8 mouse cellular contexts compared by ENCODE assay signal in genomic region chr9:122310613-122311049, GRCm38 (mm10). TPM values are rescaled to one million over a fixed set of nuclear protein-coding genes. Genes with fewer than 3 reads are reported as not detected.
DNase-seq lines count a peak whose midpoint lies in the region; ATAC-seq and TF ChIP-seq lines count a peak whose summit lies in the region.

No protein-coding gene starts in this region.

- under 1% methylated on average over 18 of the region's 19 CpGs for WGBS in hindbrain, postnatal 0 days
- WGBS in macrophage (ENCODE audit: missing documents) = 5% methylated on average over 17 of the region's 19 CpGs

- H3K27me3 ChIP-seq in hindbrain, postnatal 0 days (ENCODE audit: insufficient read depth, low read length) = no peaks in the 10 kb centered on the region

- TF ChIP-seq CTCF in gastrocnemius, adult 2 months (IDR thresholded peaks at IDR 0.05) = peak; percentile 100
- TF ChIP-seq CTCF in hindbrain, postnatal 0 days (IDR thresholded peaks at IDR 0.05; ENCODE audit: low read depth) = peak; percentile 99
- TF ChIP-seq CTCF in left cerebral cortex, adult 2 months (IDR thresholded peaks at IDR 0.05) = peak; percentile 97

- H3K9ac ChIP-seq in hindbrain, postnatal 0 days (replicated peaks; ENCODE audit: low read length) = peak overlapping the region; percentile 47; the same call in 1 of the 2 replicates

- DNase-seq in gastrocnemius, adult 2 months = peak; percentile 86
- DNase-seq in hindbrain, postnatal 0 days (ENCODE audit: low spot score) = peak; percentile 93
- peak; percentile 80 to 86 for DNase-seq in left cerebral cortex, adult 2 months (ENCODE audit: extremely low spot score in 1 of 2, low spot score in 2 of 2)
- peak; percentile 83 for DNase-seq in retina, postnatal 7 days (ENCODE audit: low read depth, low spot score)
- peak; percentile 70 to 73 for DNase-seq in urinary bladder, adult 18-20 months (ENCODE audit: low spot score in 2 of 2)

- intact Hi-C loops in gastrocnemius, adult 2 months (cut with DNase I) = loop anchor here (1.0 kb wide), 1 partner anchor 62 kb away; no protein-coding TSS in a partner anchor
- intact Hi-C loops in left cerebral cortex, adult 2 months (cut with DNase I) = loop anchor here (1.0 to 5.0 kb wide), 2 partner anchors 63 to 293 kb away; no protein-coding TSS in a partner anchor

- H3K4me3 ChIP-seq in gastrocnemius, adult 2 months = peak overlapping the region; percentile 81
- H3K4me3 ChIP-seq in hindbrain, postnatal 0 days (ENCODE audit: low read length) = peak overlapping the region; percentile 37
- H3K4me3 ChIP-seq in left cerebral cortex, adult 2 months = peak overlapping the region; percentile 57
- H3K4me3 ChIP-seq in macrophage (ENCODE audit: inconsistent target) = peak overlapping the region; percentile 39

- no peaks in the 10 kb centered on the region for H3K9me3 ChIP-seq in hindbrain, postnatal 0 days (ENCODE audit: low read length)

- H3K79me2 ChIP-seq in macrophage (ENCODE audit: inconsistent target) = no peaks in the 10 kb centered on the region

- ATAC-seq in activated CD4-positive, CD25-positive, alpha-beta regulatory T cell, adult 4 months = peak; percentile 79
- ATAC-seq in common myeloid progenitor, adult 5-6 weeks (replicated peaks; ENCODE audit: low read depth, poor library complexity, severe bottlenecking) = peak; percentile 78
- peak; percentile 94 for ATAC-seq in hindbrain, postnatal 0 days

- peak overlapping the region; percentile 88 for H3K27ac ChIP-seq in gastrocnemius, adult 2 months
- peak overlapping the region; percentile 64; the same call in 1 of the 2 replicates for H3K27ac ChIP-seq in hindbrain, postnatal 0 days
- H3K27ac ChIP-seq in left cerebral cortex, adult 2 months = peak overlapping the region; percentile 72
- H3K27ac ChIP-seq in macrophage = peak overlapping the region; percentile 75

- no peaks in the 10 kb centered on the region for H3K36me3 ChIP-seq in hindbrain, postnatal 0 days (ENCODE audit: insufficient read depth, low read length)
- no peaks in the 10 kb centered on the region for H3K36me3 ChIP-seq in macrophage (ENCODE audit: inconsistent target)

- H3K4me2 ChIP-seq in hindbrain, postnatal 0 days (ENCODE audit: low read depth, low read length) = peak overlapping the region; percentile 63

- H3K4me1 ChIP-seq in hindbrain, postnatal 0 days (ENCODE audit: insufficient read depth, low read length) = no peaks in the 10 kb centered on the region

RNA-seq across cellular contexts. Expression of gene Ano10, which starts 16.4 kb away (rescaled TPM):
- polyA plus RNA-seq in activated CD4-positive, CD25-positive, alpha-beta regulatory T cell, adult 4 months (2017; shearing (Covaris generic)) = 10 to 100 TPM; 21.7 to 26.2 TPM
- 7.7 and 9.8 TPM in 2 replicates for total RNA-seq in common myeloid progenitor, adult 5-6 weeks (2017)
- 10 to 100 TPM; 40.7 to 49.0 TPM for total RNA-seq in gastrocnemius, adult 2 months (2021)
- total RNA-seq in hindbrain, postnatal 0 days (2014; rRNA removed) = 35.3 and 48.6 TPM in 2 replicates
- polyA plus RNA-seq in hindbrain, postnatal 0 days (2015; fragmentation: Nextera tagmentation; extraction: Ambion mirVana) = 32.9 and 34.5 TPM in 2 replicates
- 10 to 100 TPM; 25.8 to 27.4 TPM for total RNA-seq in left cerebral cortex, adult 2 months (2021)
- total RNA-seq in macrophage (2018; cell fraction: chromatin; rRNA removed) = 10 to 100 TPM; 23.7 to 77.5 (median 56.3) TPM
- 10 to 100 TPM; 24.0 to 36.9 (median 28.5) TPM for total RNA-seq in macrophage (2018; cell fraction: cytosol; rRNA removed)
- 10 to 100 TPM; 23.4 to 57.3 (median 42.8) TPM for total RNA-seq in macrophage (2018; cell fraction: nucleus; rRNA removed)
- 21.6 to 32.3 TPM (median 29.3 TPM) in 3 replicates for polyA plus RNA-seq in macrophage (2018)

RNA-seq across cellular contexts. Expression of gene Abhd5, which starts 40.8 kb away (rescaled TPM):
- 10 to 100 TPM; 14.7 to 15.4 TPM for polyA plus RNA-seq in activated CD4-positive, CD25-positive, alpha-beta regulatory T cell, adult 4 months (2017; shearing (Covaris generic))
- total RNA-seq in common myeloid progenitor, adult 5-6 weeks (2017) = 14.4 and 35.6 TPM in 2 replicates
- total RNA-seq in gastrocnemius, adult 2 months (2021) = 10 to 100 TPM; 41.2 to 53.5 TPM
- total RNA-seq in hindbrain, postnatal 0 days (2014; rRNA removed) = 30.3 and 33.2 TPM in 2 replicates
- polyA plus RNA-seq in hindbrain, postnatal 0 days (2015; fragmentation: Nextera tagmentation; extraction: Ambion mirVana) = 25.5 and 30.6 TPM in 2 replicates
- total RNA-seq in left cerebral cortex, adult 2 months (2021) = 10 to 100 TPM; 17.1 to 19.3 TPM
- total RNA-seq in macrophage (2018; cell fraction: chromatin; rRNA removed) = 10 to 100 TPM; 20.1 to 58.5 (median 33.3) TPM
- total RNA-seq in macrophage (2018; cell fraction: cytosol; rRNA removed) = 10 to 100 TPM; 29.4 to 54.0 (median 37.5) TPM
- 10 to 100 TPM; 18.4 to 57.1 (median 32.6) TPM for total RNA-seq in macrophage (2018; cell fraction: nucleus; rRNA removed)
- polyA plus RNA-seq in macrophage (2018) = 30.6 to 34.9 TPM (median 33.7 TPM) in 3 replicates

Comparison
In these comparisons a context has a peak if more than half of its experiments do, and no peak if none do; other contexts are left out.
1. Peak in every context shown above with its lines: DNase-seq, ATAC-seq, H3K4me3 ChIP-seq and H3K27ac ChIP-seq.